22 mouse cellular contexts compared by ENCODE assay signal in the genomic region with DNA sequence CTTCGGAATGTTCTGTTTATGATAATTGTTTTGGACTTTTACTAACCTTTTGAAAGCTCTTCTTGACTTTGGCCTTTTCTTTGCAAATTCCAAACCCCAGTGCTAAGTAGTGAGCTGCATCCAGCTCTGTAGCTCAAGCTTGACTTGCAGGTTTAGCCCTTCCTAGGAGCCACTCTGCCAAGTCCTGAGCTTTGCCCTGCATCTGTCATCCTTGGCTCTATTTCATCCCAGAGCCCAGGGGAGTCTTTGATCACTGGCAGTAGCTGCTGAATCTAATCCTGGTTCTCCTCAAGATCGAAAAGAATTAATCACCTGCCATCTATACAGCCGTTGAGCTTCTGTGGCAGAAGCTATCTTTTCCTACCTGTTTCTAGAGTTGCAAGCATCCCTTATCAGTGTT.
DNase-seq lines count a peak whose midpoint lies in the region; ATAC-seq and TF ChIP-seq lines count a peak whose summit lies in the region.
"Had no signal": no experiment of that assay in that cellular context is flagged by ENCODE, and none has a peak within 500 bp of the region (broad histone marks: within the 10 kb centered on the region; RNA-seq: fewer than 3 reads in every experiment).

No protein-coding gene starts in this region.

- H3K9me3 ChIP-seq in hindbrain, postnatal 0 days (ENCODE audit: low read length): no peaks in the 10 kb centered on the region
- no peaks in the 10 kb centered on the region for H3K9me3 ChIP-seq in hindbrain, embryonic 12.5 days (replicated peaks)
- no peaks in the 10 kb centered on the region for H3K9me3 ChIP-seq in midbrain, postnatal 0 days (ENCODE audit: low read length)
- H3K9me3 ChIP-seq in midbrain, embryonic 10.5 days (replicated peaks): no peaks in the 10 kb centered on the region
- H3K9me3 ChIP-seq: embryonic facial prominence, embryonic 10.5 days; embryonic facial prominence, embryonic 12.5 days; forebrain, embryonic 13.5 days; forebrain, embryonic 15.5 days; G1E had no signal

- ATAC-seq in hindbrain, postnatal 0 days: no peak
- ATAC-seq in hindbrain, embryonic 12.5 days (ENCODE audit: low FRiP score): no peak
- no peak for ATAC-seq in midbrain, postnatal 0 days (ENCODE audit: low FRiP score)
- ATAC-seq: activated CD4-positive, CD25-positive, alpha-beta regulatory T cell, adult 4 months; CD4-positive, CD25-positive, alpha-beta regulatory T cell, adult 4 months; forebrain, embryonic 13.5 days; forebrain, embryonic 15.5 days; forebrain, postnatal 0 days; Patski had no signal

- no peak for TF ChIP-seq CTCF in hindbrain, postnatal 0 days (IDR thresholded peaks at IDR 0.05; ENCODE audit: low read depth)
- TF ChIP-seq CTCF in midbrain, postnatal 0 days (IDR thresholded peaks at IDR 0.05): no peak

- DNase-seq in cerebellum, postnatal 10 days: peak; percentile 52 to 75
- DNase-seq in cerebellum, adult 18-20 months: no peak
- DNase-seq in hindbrain, postnatal 0 days (ENCODE audit: low spot score): peak; percentile 26
- DNase-seq in midbrain, postnatal 0 days (ENCODE audit: low spot score): peak; percentile 22
- no peak for DNase-seq in midbrain, embryonic 10.5 days (ENCODE audit: low spot score)
- DNase-seq: adrenal gland, adult 8-10 months; adrenal gland, postnatal 14 days; adrenal gland, postnatal 36 days; B cell, adult 2 months; cerebellum, adult 2 months; cerebellum, adult 9-10 months; forebrain, postnatal 0 days had no signal

- no peaks in the 10 kb centered on the region for H3K36me3 ChIP-seq in hindbrain, postnatal 0 days (ENCODE audit: insufficient read depth, low read length)
- no peaks in the 10 kb centered on the region for H3K36me3 ChIP-seq in hindbrain, embryonic 12.5 days
- H3K36me3 ChIP-seq in midbrain, postnatal 0 days (ENCODE audit: insufficient read depth, low read length): no peaks in the 10 kb centered on the region
- no peaks in the 10 kb centered on the region for H3K36me3 ChIP-seq in midbrain, embryonic 10.5 days
- H3K36me3 ChIP-seq: embryonic facial prominence, embryonic 10.5 days; embryonic facial prominence, embryonic 12.5 days; forebrain, embryonic 15.5 days; G1E had no signal

- H3K4me2 ChIP-seq in hindbrain, postnatal 0 days (ENCODE audit: low read depth, low read length): no peak overlapping the region
- H3K4me2 ChIP-seq in hindbrain, embryonic 12.5 days (replicated peaks): no peak overlapping the region
- H3K4me2 ChIP-seq in midbrain, postnatal 0 days (ENCODE audit: low read depth, low read length, poor library complexity, severe bottlenecking): no peak overlapping the region
- H3K4me2 ChIP-seq: embryonic facial prominence, embryonic 12.5 days; forebrain, embryonic 13.5 days; forebrain, embryonic 15.5 days had no signal

- H3K9ac ChIP-seq in hindbrain, postnatal 0 days (replicated peaks; ENCODE audit: low read length): no peak overlapping the region
- H3K9ac ChIP-seq in hindbrain, embryonic 12.5 days: no peak overlapping the region
- no peak overlapping the region for H3K9ac ChIP-seq in midbrain, postnatal 0 days (replicated peaks; ENCODE audit: low read length, poor library complexity, severe bottlenecking)
- H3K9ac ChIP-seq: embryonic facial prominence, embryonic 12.5 days; forebrain, embryonic 13.5 days; forebrain, embryonic 15.5 days; forebrain, postnatal 0 days had no signal

- H3K4me1 ChIP-seq in hindbrain, postnatal 0 days (ENCODE audit: insufficient read depth, low read length): no peaks in the 10 kb centered on the region
- H3K4me1 ChIP-seq in hindbrain, embryonic 12.5 days: no peaks in the 10 kb centered on the region
- no peaks in the 10 kb centered on the region for H3K4me1 ChIP-seq in midbrain, postnatal 0 days (ENCODE audit: insufficient read depth, low read length)
- H3K4me1 ChIP-seq in midbrain, embryonic 10.5 days: no peaks in the 10 kb centered on the region
- H3K4me1 ChIP-seq: embryonic facial prominence, embryonic 10.5 days; embryonic facial prominence, embryonic 12.5 days; forebrain, embryonic 13.5 days; forebrain, embryonic 15.5 days had no signal

- 73% methylated on average over 3 of the region's 3 CpGs for WGBS in hindbrain, postnatal 0 days
- WGBS in hindbrain, embryonic 12.5 days: 94% methylated on average over 3 of the region's 3 CpGs
- 76% methylated on average over 3 of the region's 3 CpGs for WGBS in midbrain, postnatal 0 days
- WGBS in midbrain, embryonic 10.5 days: 90% methylated on average over 3 of the region's 3 CpGs

- H3K27me3 ChIP-seq in hindbrain, postnatal 0 days (ENCODE audit: insufficient read depth, low read length): no peaks in the 10 kb centered on the region
- peaks cover 11% of the 10 kb centered on the region for H3K27me3 ChIP-seq in hindbrain, embryonic 12.5 days
- peaks cover 3% of the 10 kb centered on the region; the same call in 1 of the 2 replicates for H3K27me3 ChIP-seq in midbrain, postnatal 0 days (ENCODE audit: insufficient read depth, low read length)
- peaks cover 92% of the 10 kb centered on the region for H3K27me3 ChIP-seq in midbrain, embryonic 10.5 days (ENCODE audit: low read depth, poor library complexity, severe bottlenecking)
- H3K27me3 ChIP-seq: CH12.LX; forebrain, embryonic 13.5 days; forebrain, embryonic 15.5 days had no signal

- no peak overlapping the region for H3K4me3 ChIP-seq in hindbrain, postnatal 0 days (ENCODE audit: low read length)
- no peak overlapping the region for H3K4me3 ChIP-seq in hindbrain, embryonic 12.5 days
- no peak overlapping the region for H3K4me3 ChIP-seq in midbrain, postnatal 0 days (ENCODE audit: low read depth, low read length)
- H3K4me3 ChIP-seq in midbrain, embryonic 10.5 days: no peak overlapping the region
- H3K4me3 ChIP-seq: embryonic facial prominence, embryonic 10.5 days; embryonic facial prominence, embryonic 12.5 days; forebrain, embryonic 13.5 days; forebrain, embryonic 15.5 days had no signal

- H3K27ac ChIP-seq in hindbrain, postnatal 0 days: no peak overlapping the region
- no peak overlapping the region for H3K27ac ChIP-seq in hindbrain, embryonic 12.5 days
- H3K27ac ChIP-seq in midbrain, postnatal 0 days (ENCODE audit: low read depth, low read length): no peak overlapping the region
- H3K27ac ChIP-seq in midbrain, embryonic 10.5 days (replicated peaks): no peak overlapping the region
- H3K27ac ChIP-seq: embryonic facial prominence, embryonic 10.5 days; embryonic facial prominence, embryonic 12.5 days; forebrain, embryonic 13.5 days; forebrain, embryonic 15.5 days had no signal

Comparison
In these comparisons a context has a peak if more than half of its experiments do, and no peak if none do; other contexts are left out.
1. DNase-seq: peak in cerebellum, postnatal 10 days (2 of 2), hindbrain, postnatal 0 days (single experiment) and midbrain, postnatal 0 days (single experiment); none in cerebellum, adult 18-20 months (0 of 2) and midbrain, embryonic 10.5 days (single experiment).